Mouse (Mus musculus): Measurements from ENCODE around the gene Pdzd8.

GRCm38 (mm10) chr19:59248553-59249286, 96.9 kb downstream of the Pdzd8 start:
- TF ChIP-seq CTCF (IDR thresholded peaks at IDR 0.05; ENCODE audit: low read depth, low read length): no peak
- TF ChIP-seq POLR2A (IDR thresholded peaks at IDR 0.05; ENCODE audit: extremely low read depth, insufficient read depth, low read length): no peak

Measured in liver, adult 2 months (tissue).